Mouse (Mus musculus) heart, postnatal 0 days (tissue): ENCODE data around the gene Cnst. TPM values are rescaled to one million over a fixed set of nuclear protein-coding genes. Genes with fewer than 3 reads are reported as not detected.
A peak's percentile ranks its signal among the peaks of the same experiment; 100 is the strongest.

Experiments
- ATAC-seq: fragments of 200-750 bp; cut with Nextera tagmentation; 2 replicates; pipeline ENCODE4 v1.8.0; 2017; ENCODE audit warnings: low read depth, moderate number of reproducible peaks, moderate library complexity; ENCODE audit not compliant: insufficient read depth
- DNase-seq: peaks from one replicate; pipeline ENCODE4 v3.0.0-alpha.2; 2016; ENCODE audit warnings: low spot score
- H3K27ac ChIP-seq: fragments of 300-500 bp; sonication (generic); 2 replicates; pipeline ENCODE4 v1.5.1; 2014; ENCODE audit warnings: low read depth, mild to moderate bottlenecking
- H3K27me3 ChIP-seq: fragments of 300-500 bp; sonication (generic); 2 replicates; pipeline ENCODE4 v1.6.1; 2014; ENCODE audit warnings: low read length, mixed read lengths; ENCODE audit not compliant: control insufficient read depth, insufficient read depth
- H3K36me3 ChIP-seq: fragments of 300-500 bp; sonication (generic); replicated peaks from 2 replicates; pipeline ENCODE4 v1.6.1; 2014; ENCODE audit warnings: low read length, mixed read lengths; ENCODE audit not compliant: control insufficient read depth, insufficient read depth
- H3K4me1 ChIP-seq: fragments of 300-500 bp; sonication (generic); 2 replicates; pipeline ENCODE4 v1.6.1; 2014; ENCODE audit warnings: antibody characterized with exemption; ENCODE audit not compliant: control insufficient read depth, insufficient read depth
- H3K4me2 ChIP-seq: fragments of 300-500 bp; sonication (generic); 2 replicates; pipeline ENCODE4 v1.6.1; 2014; ENCODE audit warnings: low read depth, mild to moderate bottlenecking, low read length, moderate library complexity
- H3K4me3 ChIP-seq: fragments of 300-500 bp; sonication (generic); 2 replicates; pipeline ENCODE4 v1.5.1; 2014; ENCODE audit warnings: low read depth, low read length
- H3K9ac ChIP-seq: fragments of 300-500 bp; sonication (generic); replicated peaks from 2 replicates; pipeline ENCODE4 v1.6.1; 2014; ENCODE audit warnings: low read depth, low read length, mixed read lengths
- H3K9me3 ChIP-seq: fragments of 300-500 bp; sonication (generic); replicated peaks from 2 replicates; pipeline ENCODE4 v1.6.1; 2016; ENCODE audit warnings: low read length; ENCODE audit not compliant: control insufficient read depth
- CTCF ChIP-seq: IDR thresholded peaks from 2 replicates; pipeline ENCODE4 v1.5.1; 2016; ENCODE audit warnings: antibody characterized with exemption, control low read depth, low read depth
- EP300 ChIP-seq: IDR thresholded peaks from 2 replicates; pipeline ENCODE4 v1.6.1; 2016; ENCODE audit warnings: antibody characterized with exemption, low read depth
- WGBS: fragments of 180-500 bp; shearing (Covaris S2); extraction: QIAGEN DNeasy Blood & Tissue Kit; methylation state at CpG from one replicate; pipeline ENCODE4 v1.1.7; 2014; 5-methylcytosine and 5-hydroxymethylcytosine counted together
- polyA plus RNA-seq: library from polyadenylated mRNA; unstranded; fragments of >200 nt; fragmentation: Nextera tagmentation; extraction: Ambion mirVana; gene quantifications from 2 replicates; pipeline ENCODE4 v1.2.1, GENCODE M21; 2015
- total RNA-seq: library from RNA; depleted of rRNA; stranded (reverse); fragments of >200 nt; gene quantifications from 2 replicates; pipeline ENCODE4 v1.2.3, GENCODE M21; 2014; ENCODE audit warnings: low replicate concordance

Cnst gene
- total and polyA plus RNA-seq, 2 experiments from 2014 or later = 21.4 to 21.5 TPM

GRCm38 (mm10) chr1:179539887-179540286, 6.3 kb upstream of the Cnst start:
- Histone ChIP-seq H3K4me3 (no peak overlapping the region), H3K4me2 (no peak overlapping the region), H3K9me3 (no peaks in the 10 kb centered on the region), H3K27me3 (no peaks in the 10 kb centered on the region), H3K27ac (no peak overlapping the region), H3K9ac (no peak overlapping the region), H3K36me3 (peaks cover 51% of the 10 kb centered on the region), H3K4me1 (peaks cover 3% of the 10 kb centered on the region; the same call in 1 of the 2 replicates)
- TF ChIP-seq EP300 (no peak), CTCF (no peak)
- ATAC-seq (no peak), DNase-seq (no peak)
- WGBS = 89% methylated on average over 3 of the region's 3 CpGs

- no peak for TF ChIP-seq EP300
- TF ChIP-seq CTCF = peak; percentile 27
- 62% methylated on average over 3 of the region's 3 CpGs for WGBS
- Histone ChIP-seq H3K36me3 (peaks cover 44% of the 10 kb centered on the region), H3K4me1 (peaks cover 10% of the 10 kb centered on the region; the same call in 1 of the 2 replicates), H3K4me3 (no peak overlapping the region), H3K9ac (no peak overlapping the region), H3K27me3 (no peaks in the 10 kb centered on the region), H3K9me3 (no peaks in the 10 kb centered on the region), H3K27ac (no peak overlapping the region), H3K4me2 (no peak overlapping the region)
- DNase-seq (no peak), ATAC-seq (no peak)
Measured at GRCm38 (mm10) chr1:179541502-179541901, 4.7 kb upstream of the Cnst start.

GRCm38 (mm10) chr1:179546551-179546917, 364 bp downstream of the Cnst start:
- Histone ChIP-seq H3K4me3 (peak overlapping the region; percentile 92), H3K9me3 (no peaks in the 10 kb centered on the region), H3K27me3 (no peaks in the 10 kb centered on the region), H3K27ac (peak overlapping the region; percentile 93), H3K9ac (peak overlapping the region; percentile 78), H3K4me1 (peaks cover 25% of the 10 kb centered on the region), H3K4me2 (peak overlapping the region; percentile 77), H3K36me3 (peaks cover 11% of the 10 kb centered on the region; the same call in 1 of the 2 replicates)
- DNase-seq (peak; percentile 54), ATAC-seq (peak; percentile 64)
- WGBS = under 1% methylated on average over 26 of the region's 44 CpGs
- TF ChIP-seq EP300 (no peak), CTCF (0 out of 2 replicates have a peak, but pooled peaks have one; percentile 9)

- Histone ChIP-seq H3K4me3 (peak overlapping the region; percentile 92), H3K4me2 (peak overlapping the region; percentile 77), H3K27ac (peak overlapping the region; percentile 93), H3K9me3 (no peaks in the 10 kb centered on the region), H3K9ac (peak overlapping the region; percentile 78), H3K36me3 (peaks cover 11% of the 10 kb centered on the region; the same call in 1 of the 2 replicates), H3K27me3 (no peaks in the 10 kb centered on the region), H3K4me1 (peaks cover 25% of the 10 kb centered on the region)
- TF ChIP-seq EP300 (no peak), CTCF (no peak)
- ATAC-seq = no peak
- DNase-seq = no peak
- 10% methylated on average over 5 of the region's 5 CpGs for WGBS
Measured at GRCm38 (mm10) chr1:179547176-179547575, 1.0 kb downstream of the Cnst start.

GRCm38 (mm10) chr1:179548220-179548619, 2.0 kb downstream of the Cnst start:
- DNase-seq (no peak), ATAC-seq (no peak)
- Histone ChIP-seq H3K9ac (0 out of 2 replicates have a peak overlapping the region, but pooled peaks have one; percentile 8), H3K27ac (peak overlapping the region; percentile 93; the same call in 1 of the 2 replicates), H3K4me2 (peak overlapping the region; percentile 77), H3K4me1 (peaks cover 31% of the 10 kb centered on the region), H3K4me3 (peak overlapping the region; percentile 92), H3K36me3 (peaks cover 3% of the 10 kb centered on the region; the same call in 1 of the 2 replicates), H3K27me3 (no peaks in the 10 kb centered on the region), H3K9me3 (no peaks in the 10 kb centered on the region)
- TF ChIP-seq EP300 (no peak), CTCF (no peak)
- 53% methylated on average over 11 of the region's 11 CpGs for WGBS
